Mouse (Mus musculus): Measurements from ENCODE around the gene Slco2b1. TPM values are rescaled to one million over a fixed set of nuclear protein-coding genes. Genes with fewer than 3 reads are reported as not detected.

The Slco2b1 gene
- polyA plus RNA-seq, 1 experiment from 2014 or later, result 0.13 TPM

Other genes with a start within 250 kb of the Slco2b1 start
- 0.12 and 0.21 TPM in 2 replicates for gene Klhl35, start 245.3 kb downstream of the Slco2b1 start, polyA plus RNA-seq (2015; fragmentation: Nextera tagmentation; extraction: Ambion mirVana)
- 741 and 746 TPM in 2 replicates for gene Rps3, start 227.6 kb downstream of the Slco2b1 start, polyA plus RNA-seq (2015; fragmentation: Nextera tagmentation; extraction: Ambion mirVana)
- 96.5 and 121 TPM in 2 replicates for gene Arrb1, start 175.9 kb downstream of the Slco2b1 start, polyA plus RNA-seq (2015; fragmentation: Nextera tagmentation; extraction: Ambion mirVana)
- 0.16 and 0.22 TPM in 2 replicates for gene Tpbgl, start 84.2 kb downstream of the Slco2b1 start, polyA plus RNA-seq (2015; fragmentation: Nextera tagmentation; extraction: Ambion mirVana)
- gene Olfr520, start 18.9 kb upstream of the Slco2b1 start, polyA plus RNA-seq (2015; fragmentation: Nextera tagmentation; extraction: Ambion mirVana), result not detected in 2 replicates
- gene Olfr521, start 52.2 kb upstream of the Slco2b1 start, polyA plus RNA-seq (2015; fragmentation: Nextera tagmentation; extraction: Ambion mirVana), result not detected in 2 replicates
- gene Neu3, start 117.1 kb upstream of the Slco2b1 start, polyA plus RNA-seq (2015; fragmentation: Nextera tagmentation; extraction: Ambion mirVana), result 4.2 and 4.8 TPM in 2 replicates
- not detected in 2 replicates for gene Xrra1, start 147.8 kb upstream of the Slco2b1 start, polyA plus RNA-seq (2015; fragmentation: Nextera tagmentation; extraction: Ambion mirVana)
- 216 and 254 TPM in 2 replicates for gene Spcs2, start 152.1 kb upstream of the Slco2b1 start, polyA plus RNA-seq (2015; fragmentation: Nextera tagmentation; extraction: Ambion mirVana)